Mouse (Mus musculus) ES-Bruce4 (cell line): ENCODE data around the gene Klc1. TPM values are rescaled to one million over a fixed set of nuclear protein-coding genes. Genes with fewer than 3 reads are reported as not detected.

Source experiments
- H3K27ac ChIP-seq: 2 replicates; pipeline ENCODE4 v1.5.1; 2012; ENCODE audit warnings: low read length, inconsistent platforms; ENCODE audit not compliant: insufficient read depth
- H3K27me3 ChIP-seq: 2 replicates; pipeline ENCODE4 v1.6.1; 2012; ENCODE audit warnings: mild to moderate bottlenecking, low read length, inconsistent platforms; ENCODE audit not compliant: control insufficient read depth, poor library complexity, insufficient read depth, severe bottlenecking
- H3K36me3 ChIP-seq: 2 replicates; pipeline ENCODE4 v1.6.1; 2012; ENCODE audit warnings: inconsistent platforms, mild to moderate bottlenecking, low read length, moderate library complexity; ENCODE audit not compliant: control insufficient read depth, poor library complexity, insufficient read depth, severe bottlenecking
- H3K4me1 ChIP-seq: one replicate; pipeline ENCODE4 v1.8.1; 2011; ENCODE audit warnings: low read length; ENCODE audit not compliant: control insufficient read depth, insufficient read depth
- H3K4me3 ChIP-seq: 2 replicates; pipeline ENCODE4 v1.5.1; 2011; ENCODE audit warnings: low read depth, mild to moderate bottlenecking, low read length
- H3K9ac ChIP-seq: 2 replicates; pipeline ENCODE4 v1.6.1; 2012; ENCODE audit warnings: low read depth, mild to moderate bottlenecking, inconsistent platforms; ENCODE audit not compliant: poor library complexity, severe bottlenecking
- H3K9me3 ChIP-seq: replicated peaks from 2 replicates; pipeline ENCODE4 v1.6.1; 2012; ENCODE audit warnings: mild to moderate bottlenecking, low read length, inconsistent platforms; ENCODE audit not compliant: control insufficient read depth, poor library complexity, insufficient read depth, severe bottlenecking
- CTCF ChIP-seq: IDR thresholded peaks from one replicate; pipeline ENCODE4 v1.8.1; 2011; ENCODE audit warnings: low read depth, low read length
- EP300 ChIP-seq: IDR thresholded peaks from 2 replicates; pipeline ENCODE4 v1.6.1; 2011; ENCODE audit warnings: low read depth, low read length; ENCODE audit not compliant: insufficient read depth
- POLR2A ChIP-seq: IDR thresholded peaks from one replicate; pipeline ENCODE4 v1.8.1; 2011; ENCODE audit warnings: low read length; ENCODE audit not compliant: insufficient read depth
- polyA plus RNA-seq: library from polyadenylated mRNA; stranded (reverse); fragments of >200 nt; gene quantifications from 2 replicates; pipeline ENCODE4 v1.2.4, GENCODE M21; 2011; ENCODE audit warnings: low read depth; ENCODE audit not compliant: missing spikeins, insufficient read depth, insufficient read length

Klc1 gene
- polyA plus RNA-seq, 1 experiment = 92.2 TPM

DNA sequence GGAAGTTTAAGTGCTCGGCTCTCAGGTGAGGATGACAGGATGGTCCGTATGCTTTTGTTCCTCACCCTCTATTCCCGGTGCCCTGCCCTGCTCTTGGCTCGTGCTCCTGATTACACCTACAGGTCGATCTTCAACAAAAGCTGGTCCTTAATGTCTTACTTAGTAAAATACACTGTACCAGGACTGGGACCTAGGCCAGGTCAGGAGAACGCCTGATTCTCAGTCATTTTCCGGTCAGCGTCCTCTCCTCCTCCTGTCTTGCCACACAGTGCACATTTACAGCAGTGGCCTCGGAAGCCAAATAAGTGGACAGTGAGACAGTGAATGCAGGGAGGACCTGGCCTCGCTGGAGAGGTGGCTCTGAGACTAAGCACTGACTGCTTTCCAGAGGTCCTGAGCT is 12.0 kb downstream of the Klc1 start:
- Histone ChIP-seq H3K36me3 (peaks cover 7% of the 10 kb centered on the region; the same call in 1 of the 2 replicates), H3K4me3 (no peak overlapping the region), H3K9me3 (no peaks in the 10 kb centered on the region), H3K27ac (no peak overlapping the region), H3K9ac (no peak overlapping the region), H3K27me3 (no peaks in the 10 kb centered on the region), H3K4me1 (peaks cover 2% of the 10 kb centered on the region)
- TF ChIP-seq EP300 = no peak
- TF ChIP-seq POLR2A = no peak
- TF ChIP-seq CTCF = no peak

DNA sequence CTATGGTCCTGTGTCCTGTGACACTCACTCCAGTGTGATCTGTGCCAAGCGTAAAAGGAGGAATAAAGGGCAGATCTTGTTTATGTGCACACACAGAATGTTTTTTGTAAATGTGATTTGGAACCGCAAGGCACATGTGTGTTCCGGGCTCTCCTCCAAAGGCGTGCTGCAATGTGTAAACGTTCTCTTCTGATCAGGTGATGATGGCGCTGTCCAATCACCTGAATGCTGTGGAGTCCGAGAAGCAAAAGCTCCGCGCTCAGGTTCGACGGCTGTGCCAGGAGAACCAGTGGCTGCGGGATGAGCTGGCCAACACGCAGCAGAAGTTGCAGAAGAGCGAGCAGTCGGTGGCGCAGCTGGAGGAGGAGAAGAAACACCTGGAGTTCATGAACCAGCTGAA is 15.5 kb downstream of the Klc1 start:
- TF ChIP-seq CTCF (no peak), EP300 (no peak), POLR2A (no peak)
- Histone ChIP-seq H3K9me3 (no peaks in the 10 kb centered on the region), H3K27ac (no peak overlapping the region), H3K4me1 (no peaks in the 10 kb centered on the region), H3K36me3 (peaks cover 17% of the 10 kb centered on the region), H3K9ac (no peak overlapping the region), H3K27me3 (no peaks in the 10 kb centered on the region), H3K4me3 (peak overlapping the region; percentile 5; the same call in 1 of the 2 replicates)

DNA sequence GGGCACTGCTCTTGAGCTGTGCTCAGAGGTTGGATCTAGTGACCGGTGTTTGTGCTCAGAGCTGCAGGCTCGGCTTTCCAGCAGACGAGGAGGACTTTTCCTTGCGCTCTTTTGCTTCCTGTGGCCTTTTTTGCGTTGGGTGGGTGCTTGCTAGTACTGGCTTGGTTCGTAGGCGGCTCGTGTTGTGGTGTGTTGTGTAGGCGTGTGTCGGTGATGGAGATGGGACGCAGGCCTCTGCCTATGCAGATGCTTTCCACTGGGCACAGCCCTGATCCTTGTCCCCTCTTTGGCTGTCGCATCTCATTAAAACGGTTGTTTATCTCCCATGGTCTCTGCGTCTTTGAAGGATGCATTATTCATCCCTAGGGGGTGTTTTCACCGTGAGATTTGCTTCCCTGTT is 16.2 kb downstream of the Klc1 start:
- Histone ChIP-seq H3K9ac (no peak overlapping the region), H3K9me3 (no peaks in the 10 kb centered on the region), H3K4me1 (no peaks in the 10 kb centered on the region), H3K4me3 (no peak overlapping the region), H3K27ac (no peak overlapping the region), H3K36me3 (peaks cover 17% of the 10 kb centered on the region), H3K27me3 (no peaks in the 10 kb centered on the region)
- TF ChIP-seq CTCF (no peak), POLR2A (no peak), EP300 (no peak)

DNA sequence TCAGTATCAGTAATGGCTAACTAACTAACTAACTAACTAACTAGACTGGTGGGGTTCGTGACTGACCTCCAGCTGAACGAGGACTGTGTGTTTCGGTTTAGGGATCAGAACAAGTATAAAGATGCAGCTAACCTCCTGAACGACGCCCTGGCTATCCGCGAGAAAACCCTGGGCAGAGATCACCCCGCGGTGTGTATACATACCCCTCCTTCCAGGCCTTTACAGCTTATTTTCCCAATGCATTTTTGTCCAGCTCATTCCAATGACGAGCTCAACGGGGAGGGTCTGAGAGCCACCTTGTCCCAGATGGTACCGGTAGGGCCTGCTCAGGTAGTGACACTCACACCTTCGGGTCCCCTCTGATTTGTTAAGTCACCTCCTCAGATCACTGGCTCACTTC is 19.3 kb downstream of the Klc1 start:
- Histone ChIP-seq H3K36me3 (peaks cover 21% of the 10 kb centered on the region), H3K27me3 (no peaks in the 10 kb centered on the region), H3K27ac (no peak overlapping the region), H3K4me1 (peaks cover 2% of the 10 kb centered on the region), H3K4me3 (no peak overlapping the region), H3K9ac (no peak overlapping the region), H3K9me3 (no peaks in the 10 kb centered on the region)
- TF ChIP-seq EP300 (no peak), POLR2A (no peak), CTCF (no peak)

DNA sequence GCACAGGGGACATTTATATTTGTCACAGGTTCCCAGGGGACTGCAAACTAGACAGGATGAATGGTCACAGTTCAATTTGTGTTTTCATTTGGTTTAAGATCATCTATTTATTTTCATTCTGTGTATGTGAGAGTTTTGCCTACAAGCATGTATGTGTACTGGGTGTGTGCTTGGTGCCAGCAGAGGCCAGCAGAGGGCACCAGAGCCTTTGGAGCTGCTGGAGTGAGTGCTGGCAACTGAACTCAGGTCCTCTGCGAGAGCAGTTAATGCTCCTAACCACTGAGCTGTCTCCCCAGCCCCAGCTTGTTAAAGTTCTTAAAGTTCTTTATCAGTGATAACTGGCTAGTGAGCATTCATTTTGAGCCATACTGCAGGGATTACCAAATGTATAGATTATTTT is 20.9 kb downstream of the Klc1 start:
- peaks cover 21% of the 10 kb centered on the region for H3K36me3 ChIP-seq
- no peak overlapping the region for H3K27ac ChIP-seq
- no peak overlapping the region for H3K4me3 ChIP-seq
- H3K9ac ChIP-seq = no peak overlapping the region
- H3K27me3 ChIP-seq = no peaks in the 10 kb centered on the region
- peaks cover 2% of the 10 kb centered on the region for H3K4me1 ChIP-seq
- TF ChIP-seq CTCF (peak; percentile 73), EP300 (no peak), POLR2A (no peak)
- no peaks in the 10 kb centered on the region for H3K9me3 ChIP-seq

DNA sequence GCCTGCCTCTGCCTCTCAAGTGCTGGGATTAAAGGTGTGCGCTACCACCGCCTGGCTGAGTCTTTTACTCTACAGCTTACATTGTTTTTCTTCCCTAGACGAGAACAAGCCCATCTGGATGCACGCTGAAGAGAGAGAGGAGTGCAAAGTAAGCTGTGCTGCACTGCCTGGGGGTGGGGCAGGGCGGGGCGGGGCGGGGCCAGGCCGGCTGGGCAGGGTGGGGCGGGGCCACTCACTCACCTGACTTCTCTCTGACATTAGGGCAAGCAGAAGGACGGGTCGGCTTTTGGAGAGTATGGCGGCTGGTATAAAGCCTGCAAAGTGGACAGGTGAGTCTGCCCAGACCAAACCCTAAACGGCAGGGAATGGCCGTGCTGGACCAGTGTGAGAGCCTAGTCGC is 26.5 kb downstream of the Klc1 start:
- H3K27me3 ChIP-seq = no peaks in the 10 kb centered on the region
- H3K36me3 ChIP-seq = peaks cover 13% of the 10 kb centered on the region
- peak overlapping the region; percentile 27; the same call in 1 of the 2 replicates for H3K4me3 ChIP-seq
- H3K9me3 ChIP-seq = no peaks in the 10 kb centered on the region
- no peak overlapping the region for H3K9ac ChIP-seq
- H3K27ac ChIP-seq = no peak overlapping the region
- H3K4me1 ChIP-seq = peaks cover 4% of the 10 kb centered on the region
- 0 out of 2 replicates have a peak, but pooled peaks have one; percentile 22 for TF ChIP-seq EP300
- TF ChIP-seq POLR2A = no peak
- no peak for TF ChIP-seq CTCF
